Mouse (Mus musculus) spleen, adult 12 weeks (tissue): ENCODE results near the gene Taf8.

Source experiments
- DNase-seq: peaks from one replicate; pipeline ENCODE4 v3.0.0; 2022; ENCODE audit warnings: low spot score

Gene Taf8

DNA sequence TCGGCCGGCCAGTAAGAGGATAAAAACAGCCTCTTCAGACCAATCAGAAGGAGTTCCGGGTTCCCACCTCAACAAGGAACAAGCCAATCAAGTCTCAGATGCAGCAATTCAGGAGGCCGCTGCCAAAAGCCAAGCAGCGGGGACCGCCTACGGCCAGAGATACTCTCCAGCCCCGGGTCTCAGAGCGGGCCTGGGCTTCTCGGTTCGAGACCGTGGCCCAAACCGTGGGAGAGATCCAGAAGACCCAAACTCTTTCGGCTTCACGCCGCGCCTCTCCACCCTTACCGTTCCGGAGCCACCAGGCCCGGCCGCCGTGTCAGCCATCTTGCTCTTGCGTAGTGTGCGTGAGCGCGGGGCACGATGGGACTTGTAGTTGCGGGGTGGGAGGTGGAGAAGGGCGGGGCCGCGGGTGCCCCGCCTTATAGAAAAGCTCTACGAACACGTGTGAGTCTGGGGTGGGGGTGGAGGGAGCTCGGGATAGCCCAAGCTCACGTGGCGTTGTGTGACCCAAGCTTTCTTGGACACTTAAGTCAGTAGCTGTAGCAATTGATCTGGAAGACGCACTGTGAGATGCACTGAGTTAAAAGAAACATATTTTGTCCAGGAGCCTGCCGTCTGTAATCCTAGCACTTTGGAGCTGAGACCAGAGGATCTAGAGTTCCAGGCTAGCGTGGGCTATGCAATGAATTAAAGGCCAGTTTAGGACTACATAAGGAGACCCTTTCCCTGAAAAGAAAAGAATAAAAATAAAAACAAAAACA, at the start of gene Taf8:
TSS of gene Taf8 (minus strand) at position 347 of the 761 bp plus-strand sequence.
- DNase-seq = peak; percentile 95

DNA sequence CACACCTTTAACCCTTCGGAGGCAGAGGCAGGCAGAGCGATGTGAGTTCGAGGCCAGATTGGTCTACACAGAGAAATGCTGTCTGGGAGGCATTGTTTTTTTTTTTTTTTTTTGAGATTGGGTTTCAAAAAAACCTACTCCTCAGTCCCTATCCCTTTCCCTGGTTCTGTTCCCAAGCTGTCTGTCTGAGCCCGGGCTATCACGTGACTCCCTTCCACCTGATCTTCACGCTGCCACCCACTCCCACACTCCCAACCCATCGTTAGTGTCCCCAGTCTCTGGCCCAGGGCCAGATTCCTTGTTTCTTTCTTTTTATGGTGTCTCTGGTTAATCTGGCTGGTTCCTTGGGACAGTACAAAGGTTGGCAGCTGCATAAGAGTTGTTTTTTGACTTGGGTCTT, 49.0 kb upstream of the Taf8 start:
- DNase-seq = no peak

DNA sequence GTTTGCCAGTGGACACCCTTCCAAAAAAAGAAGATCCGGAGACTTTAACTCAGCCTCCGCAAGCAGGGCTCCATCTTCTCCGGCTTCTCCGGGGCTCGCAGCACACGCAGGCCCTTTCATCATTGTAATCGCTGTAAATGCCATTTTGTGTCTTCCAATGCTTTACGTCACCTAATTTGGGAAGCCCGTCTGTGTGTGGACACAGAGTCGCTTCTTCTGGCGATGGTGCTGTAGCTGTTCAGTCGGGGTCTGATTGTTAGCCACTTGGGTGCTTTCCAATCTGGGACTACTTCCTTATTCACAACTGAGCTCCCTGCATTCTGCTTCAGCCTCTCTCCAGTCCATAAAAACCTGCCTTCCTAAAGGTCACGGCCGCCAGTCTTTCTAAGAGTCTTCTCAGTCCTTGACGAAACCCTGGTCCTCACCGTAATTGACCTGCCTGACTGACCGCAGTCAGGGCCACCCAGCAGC, 43.8 kb upstream of the Taf8 start:
- no peak for DNase-seq

DNA sequence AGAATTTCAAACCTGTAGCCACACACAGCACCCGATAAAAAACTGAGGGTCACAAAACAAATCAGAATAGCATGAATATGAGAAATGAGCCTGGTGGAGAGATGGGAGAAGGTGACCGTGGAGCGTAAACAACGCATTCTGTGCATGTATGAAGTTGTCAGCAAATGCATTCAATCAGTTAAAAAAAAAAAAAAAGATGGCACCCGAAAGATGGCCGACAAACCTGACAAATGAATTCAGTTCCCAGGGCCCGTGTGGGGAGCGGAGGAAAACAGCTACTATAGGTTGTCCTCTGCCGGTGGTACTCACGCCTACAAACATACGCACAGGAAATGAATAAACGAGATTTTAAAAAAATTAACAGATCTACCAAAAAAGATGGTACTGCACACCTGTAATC, 43.1 kb upstream of the Taf8 start:
- no peak for DNase-seq

DNA sequence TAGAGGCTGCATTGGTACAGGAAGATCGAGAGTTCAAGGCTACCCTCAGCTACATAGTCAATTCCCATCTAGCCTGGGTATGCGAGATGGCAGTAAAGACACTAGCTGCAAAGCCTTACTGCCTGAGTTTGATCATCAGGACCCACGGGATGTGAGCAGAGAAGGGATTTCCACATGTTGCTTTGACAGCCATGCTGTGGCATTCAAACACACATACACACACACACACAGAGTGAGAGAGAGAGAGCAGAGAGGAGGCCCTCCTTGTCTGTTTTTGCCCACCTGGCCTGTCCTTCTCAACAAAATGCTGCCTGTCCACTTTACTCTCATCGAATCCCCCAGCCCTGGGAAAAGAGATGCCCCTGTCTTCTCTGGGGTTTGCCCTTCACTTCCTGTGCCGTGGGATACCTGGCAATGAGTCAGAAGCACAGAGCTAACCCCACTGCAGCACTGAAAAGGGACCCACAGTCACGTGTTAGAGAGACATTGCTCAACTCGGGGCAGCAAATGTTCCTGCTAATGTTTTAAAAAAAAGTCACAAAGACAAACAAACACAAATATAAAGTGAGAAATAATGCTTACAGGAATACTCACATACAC, 41.1 kb upstream of the Taf8 start:
- no peak for DNase-seq

DNA sequence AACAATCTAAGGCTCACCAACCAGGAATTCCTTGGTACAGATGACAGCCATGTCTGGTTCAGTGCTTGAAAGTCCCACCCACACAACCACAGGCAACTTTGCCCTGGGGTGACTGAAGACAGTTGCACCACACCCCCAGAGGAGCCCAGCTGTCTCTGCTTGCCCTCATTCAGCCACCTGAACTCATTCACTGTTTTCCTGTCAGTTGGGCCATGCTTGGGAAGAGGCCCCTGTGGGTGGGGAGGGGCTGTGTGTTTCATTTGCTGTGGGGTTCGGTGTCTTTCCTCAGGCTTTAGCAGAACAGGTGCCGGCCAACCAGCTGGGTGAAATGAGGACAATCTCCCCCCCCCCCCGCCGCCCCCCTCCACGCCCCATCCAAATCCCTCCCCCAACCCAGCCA, 40.0 kb upstream of the Taf8 start:
- no peak for DNase-seq

DNA sequence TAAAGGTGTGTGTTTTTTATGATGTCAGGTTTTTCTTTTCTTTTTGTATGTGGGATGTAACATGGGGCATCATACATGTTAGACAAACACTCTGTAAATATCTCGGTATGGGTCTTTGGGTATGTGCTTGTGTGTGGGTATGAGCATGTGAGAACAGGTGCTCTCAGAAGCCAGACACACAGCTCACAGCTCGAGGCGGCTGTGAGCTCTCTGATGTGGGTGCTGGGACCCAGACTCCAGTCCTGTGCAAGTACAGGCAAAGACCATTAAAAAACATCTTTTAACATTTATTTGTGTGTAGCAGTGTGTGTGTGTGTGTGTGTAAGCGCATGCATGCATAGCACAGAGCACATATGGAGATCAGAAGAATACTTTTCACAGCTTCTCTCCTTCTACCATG, 37.0 kb upstream of the Taf8 start:
- DNase-seq = no peak

DNA sequence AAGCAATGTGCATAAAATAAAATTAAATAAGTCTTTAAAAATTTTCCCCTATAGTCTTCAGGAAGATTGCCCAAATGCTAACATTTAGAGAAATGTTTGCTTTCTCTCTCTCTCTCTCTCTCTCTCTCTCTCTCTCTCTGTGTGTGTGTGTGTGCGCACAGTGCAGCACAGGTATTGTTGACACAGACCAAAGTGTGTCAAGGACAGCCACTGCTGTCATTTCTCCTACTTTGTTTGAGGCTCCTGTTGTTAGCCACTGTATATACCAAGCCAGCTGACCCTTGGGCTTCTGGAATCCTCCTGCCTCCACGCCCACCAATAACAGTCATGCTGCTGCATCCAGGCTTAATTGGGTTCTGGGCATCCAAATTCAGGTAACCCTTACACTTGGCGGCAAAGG, 36.0 kb upstream of the Taf8 start:
- no peak for DNase-seq

DNA sequence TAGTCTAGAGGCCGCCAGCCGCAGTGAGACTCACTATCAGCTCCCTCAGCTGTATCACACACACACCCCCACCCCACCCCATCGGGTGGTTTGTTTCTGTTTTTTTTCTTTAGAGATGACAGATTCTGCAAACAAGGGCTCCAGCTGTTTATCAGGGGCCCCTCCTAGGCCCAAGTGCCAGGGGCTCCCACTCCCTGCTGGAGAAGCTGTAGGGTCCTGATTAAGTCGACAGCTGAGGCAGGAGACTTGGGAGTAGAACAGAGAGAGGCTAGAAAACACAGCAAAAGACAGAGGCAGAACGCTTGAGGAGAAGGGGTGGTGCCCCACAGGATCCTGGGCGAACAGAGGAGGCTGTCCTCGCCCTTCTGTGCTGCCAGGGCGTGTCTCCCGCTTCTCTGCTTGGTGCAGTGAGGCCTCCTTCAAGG, 33.7 kb upstream of the Taf8 start:
- DNase-seq = peak; percentile 64

DNA sequence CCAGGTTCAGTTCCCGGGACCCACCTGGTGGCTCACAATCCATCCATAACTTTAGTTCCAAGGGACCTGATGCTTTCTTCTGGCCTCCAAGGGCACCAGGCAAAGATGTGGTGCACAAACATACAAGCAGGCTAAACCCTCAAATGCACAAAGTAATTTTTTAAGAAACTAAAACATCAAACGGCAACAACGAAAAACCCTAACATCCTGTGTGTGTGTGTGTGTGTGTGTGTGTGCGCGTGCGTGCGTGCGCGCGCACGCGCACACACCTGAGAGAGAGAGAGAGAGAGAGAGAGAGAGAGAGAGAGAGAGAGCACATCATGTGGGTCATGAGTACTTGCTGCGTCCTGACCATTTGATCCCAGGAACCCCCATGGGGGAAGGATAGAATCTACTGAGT, 31.6 kb upstream of the Taf8 start:
- DNase-seq = no peak

DNA sequence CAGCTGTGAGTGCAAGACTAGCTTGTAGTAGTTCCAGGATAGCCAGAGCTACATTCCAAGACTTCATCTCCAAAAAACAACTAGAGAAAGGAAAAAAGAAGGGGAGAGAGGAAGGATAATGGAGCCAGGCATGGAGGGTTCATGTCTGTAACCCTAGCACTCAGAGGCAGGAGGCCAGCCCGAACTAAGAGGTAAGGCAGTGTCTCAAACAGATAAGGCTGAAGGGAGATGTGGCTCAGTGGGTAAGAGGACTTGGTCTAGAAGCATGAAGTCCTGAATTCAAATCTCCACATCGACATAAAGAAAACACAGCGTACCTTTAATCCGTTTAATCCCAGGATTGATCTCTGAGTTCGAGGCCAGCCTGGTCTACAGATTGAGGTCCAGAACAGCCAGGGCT, 30.3 kb upstream of the Taf8 start:
- DNase-seq = no peak

DNA sequence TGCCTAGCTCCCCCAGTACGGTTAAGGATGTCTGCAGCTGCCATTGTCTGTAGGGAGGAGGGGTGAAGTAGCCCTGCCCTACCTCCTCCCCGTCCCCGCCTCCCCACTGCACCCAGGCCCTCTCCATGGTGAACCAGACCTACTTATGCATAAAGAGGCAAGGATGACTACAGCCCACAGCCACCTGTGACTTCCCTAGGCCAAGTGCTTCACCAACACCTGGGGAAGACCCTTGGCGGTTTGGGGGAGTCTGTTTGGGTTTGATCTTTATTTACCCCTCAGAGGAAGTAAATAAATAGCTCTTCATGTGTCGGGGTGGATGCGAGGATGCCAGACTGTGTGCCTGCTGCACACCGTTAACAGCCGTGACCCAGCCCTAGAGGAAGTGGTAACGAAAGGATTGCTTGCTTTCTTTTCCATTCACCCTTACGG, 29.3 kb upstream of the Taf8 start:
- no peak for DNase-seq

DNA sequence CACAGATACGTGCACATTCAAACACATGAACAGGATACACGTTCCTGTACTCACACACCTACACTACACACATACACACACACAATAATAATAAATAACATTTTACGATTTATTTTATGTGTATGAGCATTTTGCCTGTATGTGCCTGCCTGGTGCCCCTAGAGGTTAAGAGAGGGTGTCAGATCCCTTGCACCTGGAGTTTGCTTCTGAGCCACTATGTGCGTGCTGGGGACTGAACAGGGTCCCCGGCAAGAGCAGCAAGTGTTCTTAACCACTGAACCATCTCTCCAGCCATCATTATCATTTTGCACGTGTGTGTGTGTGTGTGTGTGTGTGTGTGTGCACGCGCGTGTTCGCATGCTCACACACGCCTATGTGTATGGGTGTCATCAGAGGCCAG, 27.5 kb upstream of the Taf8 start:
- DNase-seq = no peak

DNA sequence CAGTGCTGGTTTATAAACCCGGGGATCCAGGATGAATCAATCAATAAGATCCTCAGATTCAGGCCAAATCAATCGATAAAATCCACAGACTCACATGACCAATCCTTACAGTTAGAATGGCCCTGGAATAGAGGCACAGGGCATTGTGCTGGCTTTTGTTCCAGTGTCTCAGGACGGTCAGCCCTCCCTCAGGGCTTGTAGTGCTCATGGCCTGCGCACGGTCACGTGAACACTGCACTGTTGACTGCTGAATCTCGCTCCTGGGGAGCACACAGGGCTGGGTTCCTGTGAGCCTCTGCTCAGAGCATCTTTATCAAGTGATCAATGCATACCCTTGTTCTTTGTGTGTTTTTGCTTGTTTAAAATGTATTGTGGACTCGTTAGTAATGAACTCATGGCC, 26.8 kb upstream of the Taf8 start:
- DNase-seq = no peak

DNA sequence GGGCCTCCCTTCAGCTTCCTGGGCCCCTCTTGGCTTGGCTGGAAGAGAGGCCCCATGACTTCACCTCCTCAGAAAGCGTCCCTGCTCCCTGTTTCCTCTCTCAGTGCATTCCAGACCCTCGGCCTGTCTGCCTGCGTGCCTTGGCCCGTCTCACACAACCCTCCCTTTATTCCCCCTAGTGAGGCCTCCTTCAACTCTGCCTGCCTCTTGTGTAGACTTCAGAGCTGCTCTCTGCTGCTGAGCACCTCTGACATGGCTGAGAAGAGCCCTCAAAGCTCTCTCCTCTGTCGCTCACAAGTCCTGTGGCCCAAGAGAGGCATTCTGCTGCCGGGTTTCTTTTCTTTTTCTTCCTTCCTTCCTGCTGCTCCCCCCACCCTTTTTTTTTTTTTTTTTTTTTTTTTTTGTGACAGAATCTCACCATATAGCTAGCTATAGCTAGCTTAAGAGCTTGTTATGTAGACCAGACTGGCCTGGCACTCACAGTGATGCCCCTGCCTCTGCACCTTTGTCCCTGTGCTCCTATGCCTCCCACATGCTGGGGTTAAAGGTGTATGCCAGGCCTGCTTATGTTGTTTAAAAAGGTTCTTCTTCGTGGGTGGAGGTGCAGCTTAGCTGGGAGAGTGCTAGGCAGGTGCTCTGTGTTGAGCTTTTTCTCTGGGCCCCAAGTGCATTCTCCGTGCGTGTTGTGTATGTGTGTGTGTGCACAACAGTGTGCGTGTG, 25.6 kb upstream of the Taf8 start:
- no peak for DNase-seq

DNA sequence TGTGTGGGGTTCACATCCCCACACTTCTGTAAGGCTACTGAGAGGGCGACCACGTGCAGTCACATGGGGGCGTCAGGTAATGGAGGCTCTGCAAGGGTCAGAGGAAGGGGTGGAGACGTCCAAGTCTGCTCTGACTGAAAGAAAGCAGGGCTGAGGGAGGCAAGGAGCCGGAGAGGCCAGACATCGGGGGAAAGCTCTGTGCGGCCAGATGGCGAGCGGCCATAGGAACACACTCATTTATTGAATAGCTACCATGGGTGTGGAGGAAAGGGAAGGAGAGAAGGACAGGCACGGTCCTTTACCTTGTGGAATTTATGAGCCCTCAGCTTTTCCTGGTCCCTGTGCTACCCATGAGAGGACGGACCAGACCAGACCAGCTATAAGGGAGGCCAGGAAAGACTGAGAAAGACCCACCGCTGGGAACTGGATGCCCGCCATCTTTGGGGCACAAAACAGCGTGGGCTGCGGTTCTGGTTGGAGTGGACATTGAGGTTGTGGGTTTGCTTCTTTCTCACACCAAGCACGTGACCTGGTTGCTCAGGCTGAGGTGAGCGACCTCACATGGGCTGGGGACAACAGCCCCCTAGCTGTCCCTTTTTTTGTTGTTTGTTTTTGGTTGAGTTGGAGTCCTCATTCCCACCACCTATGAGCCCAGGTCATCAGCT, 24.9 kb upstream of the Taf8 start:
- DNase-seq = no peak

DNA sequence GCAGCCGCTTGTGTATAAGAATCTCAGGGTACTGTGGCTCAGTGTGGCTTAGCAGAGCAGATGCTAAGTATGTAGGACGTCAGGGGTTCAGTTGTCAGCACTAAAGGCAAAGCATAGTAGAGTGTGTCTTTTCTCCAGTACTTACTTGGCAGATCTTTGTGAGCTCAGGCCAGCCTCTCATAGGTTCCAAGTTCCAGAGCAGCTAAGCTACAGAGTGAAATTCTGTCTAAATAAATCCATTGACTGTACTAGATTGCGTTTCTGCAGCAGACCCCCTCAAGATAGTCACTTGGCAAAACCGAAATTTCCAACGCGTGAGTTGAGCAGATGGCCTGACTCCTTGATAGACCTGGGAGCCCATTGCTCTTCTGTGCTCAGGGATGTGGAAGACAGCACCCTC, 22.9 kb upstream of the Taf8 start:
- no peak for DNase-seq

DNA sequence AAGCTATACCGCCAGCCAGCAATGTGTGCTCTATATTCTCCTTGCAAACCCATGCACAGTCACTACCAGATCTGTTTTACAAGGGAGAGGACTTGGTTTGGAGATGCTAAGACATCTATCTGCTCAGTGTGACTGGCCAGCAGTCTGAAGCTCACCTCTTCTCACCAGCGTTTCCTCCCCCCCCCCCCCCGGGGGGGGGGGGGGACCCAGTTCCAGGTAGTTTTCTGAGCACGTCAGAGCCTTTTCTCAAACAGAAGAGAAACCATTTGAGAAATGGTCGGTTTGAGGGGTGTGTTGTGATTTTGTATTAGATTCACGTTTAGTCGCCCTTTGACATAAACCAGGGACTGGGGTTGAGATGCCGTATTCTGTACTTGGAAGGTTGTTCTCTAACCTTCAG, 22.0 kb upstream of the Taf8 start:
- DNase-seq = no peak

DNA sequence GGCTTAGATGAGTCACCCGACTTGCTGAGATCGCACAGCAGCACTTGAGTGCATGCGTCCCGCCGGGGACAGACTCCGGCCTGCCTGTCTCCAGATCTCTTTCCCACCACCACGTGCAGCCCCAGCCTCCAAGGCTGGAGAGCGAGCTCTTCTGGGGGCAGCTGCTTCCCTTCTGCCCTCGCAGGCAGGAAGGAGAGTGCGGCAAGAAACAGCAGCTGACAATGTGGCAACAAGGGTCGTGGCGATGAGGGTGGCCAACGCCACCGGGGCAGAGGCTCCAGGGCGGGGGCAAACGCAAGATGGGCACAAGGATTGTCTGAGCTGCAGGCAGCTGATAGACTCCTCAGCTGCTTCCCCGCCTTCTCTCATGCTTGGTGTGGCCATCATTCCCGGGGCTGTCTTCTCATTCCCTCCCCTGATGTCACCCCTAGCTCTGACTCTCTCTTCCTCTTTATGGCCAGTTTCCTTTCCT, 21.2 kb upstream of the Taf8 start:
- peak; percentile 65 for DNase-seq

DNA sequence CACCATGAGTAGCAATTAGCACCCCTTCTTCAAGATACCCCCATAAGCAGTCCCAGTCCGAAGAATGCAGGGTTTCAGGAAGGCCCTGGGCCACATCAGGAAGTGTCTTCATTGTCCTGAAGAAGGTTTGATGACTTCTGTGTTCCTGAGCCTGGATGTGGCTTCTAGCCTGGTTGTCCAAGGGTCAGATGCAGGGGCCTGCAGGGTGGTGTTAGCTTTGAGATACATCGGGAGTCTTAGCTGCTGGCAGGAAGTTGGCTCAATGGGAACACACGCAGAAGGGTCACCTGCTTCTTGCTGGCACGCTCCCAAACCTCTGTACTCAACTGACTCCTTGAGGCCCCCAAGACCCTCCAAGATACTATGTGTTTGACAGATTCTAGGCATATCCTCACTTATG, 20.4 kb upstream of the Taf8 start:
- DNase-seq = no peak

DNA sequence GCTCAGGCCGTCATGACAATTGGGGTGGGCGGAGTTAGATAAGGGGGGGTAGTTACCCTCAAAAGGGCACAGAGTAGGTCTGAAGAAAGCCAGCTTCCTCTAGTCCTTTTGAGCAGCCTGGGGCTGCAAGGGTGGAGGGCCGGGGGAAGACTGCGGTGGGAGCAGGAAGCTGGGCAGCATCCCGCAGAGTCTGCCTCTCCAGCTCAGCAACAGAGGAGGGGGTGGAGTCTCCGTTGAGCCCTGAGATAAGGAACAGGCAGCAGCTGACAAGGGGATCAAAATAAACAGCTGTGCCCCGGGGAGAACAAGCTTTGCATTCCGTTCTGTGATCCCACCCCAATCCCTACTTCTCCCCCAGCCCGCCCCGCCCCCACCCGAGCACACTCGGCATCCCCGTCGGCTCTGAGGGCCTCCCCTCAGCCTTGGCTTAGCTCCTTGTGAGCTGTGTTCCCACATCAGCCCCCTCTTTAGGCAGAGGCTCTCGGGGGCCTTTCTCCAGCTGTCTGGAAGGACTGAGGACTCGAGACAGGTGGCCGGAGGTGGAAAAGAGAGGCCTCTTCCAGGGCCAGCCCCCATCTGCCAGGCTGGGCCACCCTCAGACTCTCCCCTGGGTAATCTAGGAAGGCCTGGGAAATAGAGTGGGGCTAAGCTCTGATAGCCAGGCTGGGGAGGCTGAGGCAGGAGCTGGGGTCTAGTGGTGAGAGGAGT, 19.6 kb upstream of the Taf8 start:
- peak; percentile 66 for DNase-seq

DNA sequence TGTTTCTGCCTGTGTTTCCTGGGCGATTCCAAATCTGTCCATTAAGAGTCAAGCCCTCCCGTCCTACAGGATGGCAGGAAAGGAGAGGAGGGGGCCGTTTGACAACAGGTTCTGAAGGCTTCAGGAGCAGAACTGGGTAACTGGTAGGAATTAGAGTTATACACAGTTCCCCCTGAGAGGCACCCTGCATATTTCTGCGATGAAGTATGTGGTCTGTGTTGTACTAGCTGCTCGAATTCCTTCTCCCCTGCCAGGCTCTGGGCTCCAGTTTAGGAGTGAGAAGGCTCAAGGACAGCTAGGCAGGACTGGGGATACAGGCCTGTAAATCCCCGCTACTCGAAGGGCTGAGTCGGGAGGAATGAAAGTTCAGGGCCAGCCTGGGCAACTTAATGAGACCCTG, 16.1 kb upstream of the Taf8 start:
- no peak for DNase-seq
